Mouse (Mus musculus) ES-E14 (cell line): ENCODE data around the gene Usp50.

Experiments used
- CHD2 ChIP-seq: IDR thresholded peaks from 2 replicates; pipeline ENCODE4 v1.6.1; 2014; ENCODE audit warnings: mild to moderate bottlenecking, low read depth, low read length, inconsistent platforms
- HCFC1 ChIP-seq: IDR thresholded peaks from 2 replicates; pipeline ENCODE4 v1.6.1; 2012; ENCODE audit warnings: low read length, inconsistent platforms, borderline replicate concordance; ENCODE audit not compliant: insufficient read depth
- MAFK ChIP-seq: IDR thresholded peaks from 2 replicates; pipeline ENCODE4 v1.6.1; 2014; ENCODE audit warnings: mild to moderate bottlenecking, low read depth, low read length, inconsistent platforms; ENCODE audit not compliant: insufficient read depth
- ZC3H11A ChIP-seq: IDR thresholded peaks from 2 replicates; pipeline ENCODE4 v1.6.1; 2012; ENCODE audit warnings: low read depth, mild to moderate bottlenecking, inconsistent platforms, low read length, borderline replicate concordance
- ZNF384 ChIP-seq: IDR thresholded peaks from 2 replicates; pipeline ENCODE4 v1.6.1; 2012; ENCODE audit warnings: low read depth, low read length, inconsistent platforms

- TF ChIP-seq MAFK = no peak
- TF ChIP-seq CHD2 = no peak
- TF ChIP-seq HCFC1 = no peak
- no peak for TF ChIP-seq ZC3H11A
- TF ChIP-seq ZNF384 = no peak
These were observed 6.9 kb downstream of the Usp50 start for GRCm38 (mm10) chr2:126776416-126776815.
